Mouse (Mus musculus) effector memory CD4-positive, alpha-beta T cell, adult 7 months (primary cell): Measurements from ENCODE around the gene Lmod2. TPM values are rescaled to one million over a fixed set of nuclear protein-coding genes. Genes with fewer than 3 reads are reported as not detected.

ENCODE experiments used
- polyA plus RNA-seq: library from polyadenylated mRNA; unstranded; fragments of 100-300 nt; shearing (Covaris generic); gene quantifications from one replicate; pipeline ENCODE4 v1.2.1, GENCODE M21; 2017

Lmod2 gene
- polyA plus RNA-seq: not detected

DNA sequence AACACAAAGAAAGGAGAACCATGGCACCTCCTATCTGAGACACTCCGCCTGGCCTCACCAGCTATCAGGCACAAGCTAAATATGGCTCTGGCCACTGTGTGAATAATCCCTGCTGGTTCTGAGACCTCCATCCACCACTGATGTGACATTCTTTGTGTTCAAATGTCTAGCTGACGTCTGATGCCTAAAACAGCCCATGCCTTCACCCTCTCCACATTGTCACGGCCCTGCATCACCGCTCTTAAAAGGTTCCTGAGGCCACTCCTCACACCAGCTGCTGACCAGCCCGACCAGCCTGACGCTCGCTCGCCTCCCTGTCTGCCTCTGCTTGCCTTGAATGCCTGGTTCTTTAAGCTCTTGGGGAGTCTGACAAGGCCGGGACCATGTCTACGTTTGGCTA lies at the start of gene Lmod2:
Gene Lmod2, plus strand, starts transcription at position 263 of the 400 bp plus-strand sequence.

Other genes with a start within 250 kb of the Lmod2 start
- gene Iqub, start 82.7 kb upstream of the Lmod2 start, polyA plus RNA-seq: not detected
- 108 TPM for gene Ndufa5, start 69.7 kb upstream of the Lmod2 start, polyA plus RNA-seq
- gene Asb15, start 69.6 kb upstream of the Lmod2 start, polyA plus RNA-seq: 0.09 TPM
- 32.4 TPM for gene Wasl, start 67.2 kb downstream of the Lmod2 start, polyA plus RNA-seq
- gene Hyal6, start 135.5 kb downstream of the Lmod2 start, polyA plus RNA-seq: 0.29 TPM
- gene Hyal4, start 150.6 kb downstream of the Lmod2 start, polyA plus RNA-seq: not detected
- gene Spam1, start 193.4 kb downstream of the Lmod2 start, polyA plus RNA-seq: 0.39 TPM